Mouse (Mus musculus): ENCODE data around the gene Reep3. TPM values are rescaled to one million over a fixed set of nuclear protein-coding genes. Genes with fewer than 3 reads are reported as not detected.

Reep3 gene
- polyA plus RNA-seq, 1 experiment from 2014 or later = 8.9 TPM

GRCm38 (mm10) chr10:66994469-66994868, 102.3 kb downstream of the Reep3 start:
- H3K4me1 ChIP-seq (replicated peaks) = no peaks in the 10 kb centered on the region
- no peak overlapping the region for H3K27ac ChIP-seq (replicated peaks)
- H3K9me3 ChIP-seq (replicated peaks) = no peaks in the 10 kb centered on the region
- 49% methylated on average over 5 of the region's 5 CpGs for WGBS (ENCODE audit: insufficient replicate concordance)
- no peak overlapping the region for H3K9ac ChIP-seq
- no peaks in the 10 kb centered on the region for H3K36me3 ChIP-seq (replicated peaks)
- H3K27me3 ChIP-seq = no peaks in the 10 kb centered on the region
- H3K4me2 ChIP-seq = no peak overlapping the region
- no peak overlapping the region for H3K4me3 ChIP-seq (replicated peaks)
- ATAC-seq (ENCODE audit: insufficient read depth) = no peak

- Histone ChIP-seq H3K4me2 (no peak overlapping the region), H3K4me3 (replicated peaks) (no peak overlapping the region), H3K27me3 (no peaks in the 10 kb centered on the region), H3K9me3 (replicated peaks) (no peaks in the 10 kb centered on the region), H3K9ac (no peak overlapping the region), H3K36me3 (replicated peaks) (no peaks in the 10 kb centered on the region), H3K27ac (replicated peaks) (no peak overlapping the region), H3K4me1 (replicated peaks) (no peaks in the 10 kb centered on the region)
- WGBS (ENCODE audit: insufficient replicate concordance) = 63% methylated on average over 5 of the region's 5 CpGs
- ATAC-seq (ENCODE audit: insufficient read depth) = no peak
Measured at GRCm38 (mm10) chr10:66992591-66992990, 104.2 kb downstream of the Reep3 start.

- Histone ChIP-seq H3K4me1 (replicated peaks) (no peaks in the 10 kb centered on the region), H3K27me3 (no peaks in the 10 kb centered on the region), H3K27ac (replicated peaks) (no peak overlapping the region), H3K36me3 (replicated peaks) (no peaks in the 10 kb centered on the region), H3K4me2 (no peak overlapping the region), H3K9me3 (replicated peaks) (no peaks in the 10 kb centered on the region), H3K4me3 (replicated peaks) (no peak overlapping the region), H3K9ac (no peak overlapping the region)
- WGBS (ENCODE audit: insufficient replicate concordance) = 71% methylated on average over 3 of the region's 3 CpGs
- ATAC-seq (ENCODE audit: insufficient read depth) = no peak
Measured at GRCm38 (mm10) chr10:66990506-66990905, 106.2 kb downstream of the Reep3 start.

- ATAC-seq (ENCODE audit: insufficient read depth) = no peak
- Histone ChIP-seq H3K4me3 (replicated peaks) (no peak overlapping the region), H3K27me3 (no peaks in the 10 kb centered on the region), H3K27ac (replicated peaks) (no peak overlapping the region), H3K4me1 (replicated peaks) (no peaks in the 10 kb centered on the region), H3K9me3 (replicated peaks) (no peaks in the 10 kb centered on the region), H3K4me2 (no peak overlapping the region), H3K36me3 (replicated peaks) (no peaks in the 10 kb centered on the region), H3K9ac (no peak overlapping the region)
- 70% methylated on average over 5 of the region's 5 CpGs for WGBS (ENCODE audit: insufficient replicate concordance)
Measured at GRCm38 (mm10) chr10:66983043-66983442, 113.7 kb downstream of the Reep3 start.

GRCm38 (mm10) chr10:66978215-66978614, 118.5 kb downstream of the Reep3 start:
- no peaks in the 10 kb centered on the region for H3K27me3 ChIP-seq
- no peak overlapping the region for H3K27ac ChIP-seq (replicated peaks)
- no peak overlapping the region for H3K4me3 ChIP-seq (replicated peaks)
- no peak overlapping the region for H3K4me2 ChIP-seq
- no peak overlapping the region for H3K9ac ChIP-seq
- 60% methylated on average over 2 of the region's 2 CpGs for WGBS (ENCODE audit: insufficient replicate concordance)
- H3K9me3 ChIP-seq (replicated peaks) = no peaks in the 10 kb centered on the region
- ATAC-seq (ENCODE audit: insufficient read depth) = no peak
- no peaks in the 10 kb centered on the region for H3K36me3 ChIP-seq (replicated peaks)
- H3K4me1 ChIP-seq (replicated peaks) = no peaks in the 10 kb centered on the region

- WGBS (ENCODE audit: insufficient replicate concordance) = 71% methylated on average over 3 of the region's 3 CpGs
- H3K4me2 ChIP-seq = no peak overlapping the region
- H3K27ac ChIP-seq (replicated peaks) = no peak overlapping the region
- H3K9me3 ChIP-seq (replicated peaks) = no peaks in the 10 kb centered on the region
- no peak overlapping the region for H3K4me3 ChIP-seq (replicated peaks)
- no peaks in the 10 kb centered on the region for H3K4me1 ChIP-seq (replicated peaks)
- H3K36me3 ChIP-seq (replicated peaks) = no peaks in the 10 kb centered on the region
- H3K27me3 ChIP-seq = no peaks in the 10 kb centered on the region
- no peak overlapping the region for H3K9ac ChIP-seq
- no peak for ATAC-seq (ENCODE audit: insufficient read depth)
Measured at GRCm38 (mm10) chr10:66977093-66977492, 119.7 kb downstream of the Reep3 start.

- no peak for ATAC-seq (ENCODE audit: insufficient read depth)
- no peaks in the 10 kb centered on the region for H3K27me3 ChIP-seq
- no peaks in the 10 kb centered on the region for H3K9me3 ChIP-seq (replicated peaks)
- H3K4me1 ChIP-seq (replicated peaks) = no peaks in the 10 kb centered on the region
- H3K36me3 ChIP-seq (replicated peaks) = no peaks in the 10 kb centered on the region
- 56% methylated on average over 1 of the region's 1 CpGs for WGBS (ENCODE audit: insufficient replicate concordance)
- no peak overlapping the region for H3K4me3 ChIP-seq (replicated peaks)
- no peak overlapping the region for H3K9ac ChIP-seq
- no peak overlapping the region for H3K27ac ChIP-seq (replicated peaks)
- H3K4me2 ChIP-seq = no peak overlapping the region
Measured at GRCm38 (mm10) chr10:66975451-66975850, 121.3 kb downstream of the Reep3 start.

- ATAC-seq (ENCODE audit: insufficient read depth) = no peak
- H3K9me3 ChIP-seq (replicated peaks) = no peaks in the 10 kb centered on the region
- H3K9ac ChIP-seq = no peak overlapping the region
- H3K27me3 ChIP-seq = no peaks in the 10 kb centered on the region
- WGBS (ENCODE audit: insufficient replicate concordance) = 56% methylated on average over 4 of the region's 4 CpGs
- no peak overlapping the region for H3K27ac ChIP-seq (replicated peaks)
- H3K36me3 ChIP-seq (replicated peaks) = no peaks in the 10 kb centered on the region
- no peak overlapping the region for H3K4me2 ChIP-seq
- H3K4me3 ChIP-seq (replicated peaks) = no peak overlapping the region
- no peaks in the 10 kb centered on the region for H3K4me1 ChIP-seq (replicated peaks)
Measured at GRCm38 (mm10) chr10:66974417-66974816, 122.3 kb downstream of the Reep3 start.

GRCm38 (mm10) chr10:66973866-66974265, 122.9 kb downstream of the Reep3 start:
- ATAC-seq (ENCODE audit: insufficient read depth) = no peak
- H3K36me3 ChIP-seq (replicated peaks) = no peaks in the 10 kb centered on the region
- no peak overlapping the region for H3K4me3 ChIP-seq (replicated peaks)
- no peaks in the 10 kb centered on the region for H3K9me3 ChIP-seq (replicated peaks)
- H3K4me2 ChIP-seq = no peak overlapping the region
- 64% methylated on average over 6 of the region's 6 CpGs for WGBS (ENCODE audit: insufficient replicate concordance)
- no peaks in the 10 kb centered on the region for H3K27me3 ChIP-seq
- H3K4me1 ChIP-seq (replicated peaks) = no peaks in the 10 kb centered on the region
- no peak overlapping the region for H3K9ac ChIP-seq
- no peak overlapping the region for H3K27ac ChIP-seq (replicated peaks)

- H3K9ac ChIP-seq = no peak overlapping the region
- no peaks in the 10 kb centered on the region for H3K36me3 ChIP-seq (replicated peaks)
- H3K27me3 ChIP-seq = no peaks in the 10 kb centered on the region
- no peak overlapping the region for H3K4me3 ChIP-seq (replicated peaks)
- H3K9me3 ChIP-seq (replicated peaks) = no peaks in the 10 kb centered on the region
- H3K4me1 ChIP-seq (replicated peaks) = no peaks in the 10 kb centered on the region
- no peak for ATAC-seq (ENCODE audit: insufficient read depth)
- H3K4me2 ChIP-seq = no peak overlapping the region
- H3K27ac ChIP-seq (replicated peaks) = no peak overlapping the region
- WGBS (ENCODE audit: insufficient replicate concordance) = 54% methylated on average over 2 of the region's 2 CpGs
Measured at GRCm38 (mm10) chr10:66973274-66973673, 123.5 kb downstream of the Reep3 start.

- no peaks in the 10 kb centered on the region for H3K27me3 ChIP-seq
- WGBS (ENCODE audit: insufficient replicate concordance) = 82% methylated on average over 23 of the region's 23 CpGs
- H3K9me3 ChIP-seq (replicated peaks) = no peaks in the 10 kb centered on the region
- H3K9ac ChIP-seq = no peak overlapping the region
- no peak overlapping the region for H3K27ac ChIP-seq (replicated peaks)
- no peaks in the 10 kb centered on the region for H3K4me1 ChIP-seq (replicated peaks)
- H3K4me3 ChIP-seq (replicated peaks) = no peak overlapping the region
- H3K36me3 ChIP-seq (replicated peaks) = no peaks in the 10 kb centered on the region
- no peak overlapping the region for H3K4me2 ChIP-seq
- ATAC-seq (ENCODE audit: insufficient read depth) = no peak
Measured at GRCm38 (mm10) chr10:66970336-66971115, 126.2 kb downstream of the Reep3 start.

GRCm38 (mm10) chr10:66969581-66969980, 127.2 kb downstream of the Reep3 start:
- H3K4me1 ChIP-seq (replicated peaks) = no peaks in the 10 kb centered on the region
- 43% methylated on average over 2 of the region's 2 CpGs for WGBS (ENCODE audit: insufficient replicate concordance)
- no peaks in the 10 kb centered on the region for H3K36me3 ChIP-seq (replicated peaks)
- H3K9me3 ChIP-seq (replicated peaks) = no peaks in the 10 kb centered on the region
- no peak for ATAC-seq (ENCODE audit: insufficient read depth)
- no peak overlapping the region for H3K4me2 ChIP-seq
- H3K4me3 ChIP-seq (replicated peaks) = no peak overlapping the region
- H3K27ac ChIP-seq (replicated peaks) = no peak overlapping the region
- H3K27me3 ChIP-seq = no peaks in the 10 kb centered on the region
- no peak overlapping the region for H3K9ac ChIP-seq
